Mouse (Mus musculus) bone marrow macrophage, adult 2 months (primary cell): ENCODE results near the gene Zdbf2. TPM values are rescaled to one million over a fixed set of nuclear protein-coding genes. Genes with fewer than 3 reads are reported as not detected.

ENCODE experiments used
- H3K27ac ChIP-seq: 2 replicates; pipeline ENCODE4 v1.5.1; 2012; ENCODE audit warnings: low read depth, low read length; ENCODE audit not compliant: insufficient read depth
- H3K4me1 ChIP-seq: 2 replicates; pipeline ENCODE4 v1.6.1; 2012; ENCODE audit warnings: low read length; ENCODE audit not compliant: control insufficient read depth, insufficient read depth
- H3K4me3 ChIP-seq: 2 replicates; pipeline ENCODE4 v1.5.1; 2012; ENCODE audit warnings: mild to moderate bottlenecking, low read length, moderate library complexity; ENCODE audit not compliant: insufficient read depth
- CTCF ChIP-seq: IDR thresholded peaks from 2 replicates; pipeline ENCODE4 v1.5.1; 2012; ENCODE audit warnings: low read depth, mild to moderate bottlenecking, low read length, moderate library complexity
- POLR2A ChIP-seq: IDR thresholded peaks from 2 replicates; pipeline ENCODE4 v1.6.1; 2012; ENCODE audit warnings: mild to moderate bottlenecking, low read depth, low read length, borderline replicate concordance
- polyA plus RNA-seq: library from polyadenylated mRNA; stranded (reverse); fragments of >200 nt; gene quantifications from 2 replicates; pipeline ENCODE4 v1.2.4, GENCODE M21; 2012; ENCODE audit not compliant: missing spikeins, insufficient read depth, insufficient read length

Gene Zdbf2
- polyA plus RNA-seq, 1 experiment = not detected

- Histone ChIP-seq H3K4me1 (no peaks in the 10 kb centered on the region), H3K4me3 (no peak overlapping the region), H3K27ac (no peak overlapping the region)
- TF ChIP-seq CTCF (no peak), POLR2A (no peak)
Measured at GRCm38 (mm10) chr1:63248360-63248851, 24.7 kb upstream of the Zdbf2 start.

GRCm38 (mm10) chr1:63249261-63249660 lies 23.8 kb upstream of the Zdbf2 start:
- H3K4me1 ChIP-seq = no peaks in the 10 kb centered on the region
- no peak overlapping the region for H3K27ac ChIP-seq
- TF ChIP-seq CTCF = no peak
- TF ChIP-seq POLR2A = no peak

GRCm38 (mm10) chr1:63252351-63253209 lies 20.5 kb upstream of the Zdbf2 start:
- no peak overlapping the region for H3K27ac ChIP-seq
- no peaks in the 10 kb centered on the region for H3K4me1 ChIP-seq
- no peak overlapping the region for H3K4me3 ChIP-seq
- TF ChIP-seq POLR2A (no peak), CTCF (no peak)

More at GRCm38 (mm10) chr1:63249261-63249660, 23.8 kb upstream of the Zdbf2 start:
- no peak overlapping the region for H3K4me3 ChIP-seq

GRCm38 (mm10) chr1:63253291-63253690 lies 19.8 kb upstream of the Zdbf2 start:
- H3K27ac ChIP-seq = no peak overlapping the region
- no peaks in the 10 kb centered on the region for H3K4me1 ChIP-seq
- TF ChIP-seq POLR2A (no peak), CTCF (no peak)
- H3K4me3 ChIP-seq = no peak overlapping the region

GRCm38 (mm10) chr1:63255101-63255500 lies 18.0 kb upstream of the Zdbf2 start:
- no peak overlapping the region for H3K27ac ChIP-seq
- TF ChIP-seq POLR2A = no peak
- TF ChIP-seq CTCF = no peak
- H3K4me3 ChIP-seq = no peak overlapping the region
- no peaks in the 10 kb centered on the region for H3K4me1 ChIP-seq

GRCm38 (mm10) chr1:63256083-63256482 lies 17.0 kb upstream of the Zdbf2 start:
- H3K27ac ChIP-seq = no peak overlapping the region

GRCm38 (mm10) chr1:63258501-63258900 lies 14.6 kb upstream of the Zdbf2 start:
- Histone ChIP-seq H3K4me1 (no peaks in the 10 kb centered on the region), H3K4me3 (no peak overlapping the region), H3K27ac (no peak overlapping the region)
- no peak for TF ChIP-seq CTCF
- no peak for TF ChIP-seq POLR2A

More at GRCm38 (mm10) chr1:63256083-63256482, 17.0 kb upstream of the Zdbf2 start:
- Histone ChIP-seq H3K4me1 (no peaks in the 10 kb centered on the region), H3K4me3 (no peak overlapping the region)
- no peak for TF ChIP-seq CTCF
- no peak for TF ChIP-seq POLR2A

- H3K27ac ChIP-seq = no peak overlapping the region
- H3K4me1 ChIP-seq = no peaks in the 10 kb centered on the region
- TF ChIP-seq POLR2A (no peak), CTCF (no peak)
- H3K4me3 ChIP-seq = no peak overlapping the region
Measured at GRCm38 (mm10) chr1:63259271-63259830, 13.7 kb upstream of the Zdbf2 start.

- Histone ChIP-seq H3K4me1 (no peaks in the 10 kb centered on the region), H3K4me3 (no peak overlapping the region), H3K27ac (no peak overlapping the region)
- TF ChIP-seq CTCF (no peak), POLR2A (no peak)
Measured at GRCm38 (mm10) chr1:63259916-63260741, 12.9 kb upstream of the Zdbf2 start.
